Mouse (Mus musculus): ENCODE data around the gene Rora. TPM values are rescaled to one million over a fixed set of nuclear protein-coding genes. Genes with fewer than 3 reads are reported as not detected.

Rora gene
- polyA plus RNA-seq, 1 experiment from 2014 or later: 3.8 TPM

- no peaks in the 10 kb centered on the region for H3K27me3 ChIP-seq (ENCODE audit: control insufficient read depth, insufficient read depth, low read length)
- H3K4me3 ChIP-seq (ENCODE audit: low read depth, low read length): no peak overlapping the region
- H3K9ac ChIP-seq (ENCODE audit: low read depth, low read length): no peak overlapping the region
- H3K9me3 ChIP-seq (ENCODE audit: control insufficient read depth, low read length): no peaks in the 10 kb centered on the region
- H3K36me3 ChIP-seq (ENCODE audit: control insufficient read depth, insufficient read depth, low read length): no peaks in the 10 kb centered on the region
- no peak overlapping the region for H3K4me2 ChIP-seq (replicated peaks; ENCODE audit: low read depth, low read length)
- DNase-seq (ENCODE audit: low spot score): no peak
- H3K4me1 ChIP-seq (replicated peaks; ENCODE audit: control insufficient read depth, insufficient read depth, low read length): no peaks in the 10 kb centered on the region
- H3K27ac ChIP-seq (ENCODE audit: low read depth, low read length): no peak overlapping the region
- 83% methylated on average over 6 of the region's 6 CpGs for WGBS
- ATAC-seq (ENCODE audit: low FRiP score): no peak
Observed at GRCm38 (mm10) chr9:69111539-69111938, 458.0 kb downstream of the Rora start.

GRCm38 (mm10) chr9:69114429-69114984 lies 460.9 kb downstream of the Rora start:
- 32% methylated on average over 9 of the region's 9 CpGs for WGBS
- ATAC-seq (ENCODE audit: low FRiP score): no peak

GRCm38 (mm10) chr9:69116740-69117139 lies 463.2 kb downstream of the Rora start:
- ATAC-seq (ENCODE audit: low FRiP score) (no peak), DNase-seq (ENCODE audit: low spot score) (no peak)
- Histone ChIP-seq H3K4me3 (ENCODE audit: low read depth, low read length) (no peak overlapping the region), H3K9me3 (ENCODE audit: control insufficient read depth, low read length) (no peaks in the 10 kb centered on the region), H3K4me2 (replicated peaks; ENCODE audit: low read depth, low read length) (no peak overlapping the region), H3K27me3 (ENCODE audit: control insufficient read depth, insufficient read depth, low read length) (0 out of 2 replicates have a peak, but pooled peaks cover 2% of the 10 kb centered on the region), H3K36me3 (ENCODE audit: control insufficient read depth, insufficient read depth, low read length) (no peaks in the 10 kb centered on the region), H3K27ac (ENCODE audit: low read depth, low read length) (no peak overlapping the region), H3K4me1 (replicated peaks; ENCODE audit: control insufficient read depth, insufficient read depth, low read length) (0 out of 2 replicates have a peak, but pooled peaks cover 3% of the 10 kb centered on the region), H3K9ac (ENCODE audit: low read depth, low read length) (no peak overlapping the region)
- 89% methylated on average over 2 of the region's 2 CpGs for WGBS

More at GRCm38 (mm10) chr9:69114429-69114984, 460.9 kb downstream of the Rora start:
- Histone ChIP-seq H3K9me3 (ENCODE audit: control insufficient read depth, low read length) (no peaks in the 10 kb centered on the region), H3K27ac (ENCODE audit: low read depth, low read length) (no peak overlapping the region), H3K4me2 (replicated peaks; ENCODE audit: low read depth, low read length) (no peak overlapping the region), H3K36me3 (ENCODE audit: control insufficient read depth, insufficient read depth, low read length) (no peaks in the 10 kb centered on the region), H3K9ac (ENCODE audit: low read depth, low read length) (no peak overlapping the region), H3K27me3 (ENCODE audit: control insufficient read depth, insufficient read depth, low read length) (no peaks in the 10 kb centered on the region), H3K4me1 (replicated peaks; ENCODE audit: control insufficient read depth, insufficient read depth, low read length) (no peaks in the 10 kb centered on the region), H3K4me3 (ENCODE audit: low read depth, low read length) (no peak overlapping the region)
- no peak for DNase-seq (ENCODE audit: low spot score)

GRCm38 (mm10) chr9:69121117-69121740 lies 467.6 kb downstream of the Rora start:
- H3K4me3 ChIP-seq (ENCODE audit: low read depth, low read length): no peak overlapping the region
- no peak overlapping the region for H3K4me2 ChIP-seq (replicated peaks; ENCODE audit: low read depth, low read length)
- no peak overlapping the region for H3K9ac ChIP-seq (ENCODE audit: low read depth, low read length)
- no peaks in the 10 kb centered on the region for H3K36me3 ChIP-seq (ENCODE audit: control insufficient read depth, insufficient read depth, low read length)
- H3K27ac ChIP-seq (ENCODE audit: low read depth, low read length): no peak overlapping the region
- peaks cover 3% of the 10 kb centered on the region; the same call in 1 of the 2 replicates for H3K4me1 ChIP-seq (replicated peaks; ENCODE audit: control insufficient read depth, insufficient read depth, low read length)
- 47% methylated on average over 12 of the region's 12 CpGs for WGBS
- H3K27me3 ChIP-seq (ENCODE audit: control insufficient read depth, insufficient read depth, low read length): 0 out of 2 replicates have a peak, but pooled peaks cover 3% of the 10 kb centered on the region
- DNase-seq (ENCODE audit: low spot score) (peak; percentile 45), ATAC-seq (ENCODE audit: low FRiP score) (no peak)
- no peaks in the 10 kb centered on the region for H3K9me3 ChIP-seq (ENCODE audit: control insufficient read depth, low read length)

GRCm38 (mm10) chr9:69125011-69125786 lies 471.6 kb downstream of the Rora start:
- H3K36me3 ChIP-seq (ENCODE audit: control insufficient read depth, insufficient read depth, low read length): no peaks in the 10 kb centered on the region
- H3K4me1 ChIP-seq (replicated peaks; ENCODE audit: control insufficient read depth, insufficient read depth, low read length): peaks cover 3% of the 10 kb centered on the region; the same call in 1 of the 2 replicates
- H3K27me3 ChIP-seq (ENCODE audit: control insufficient read depth, insufficient read depth, low read length): 0 out of 2 replicates have a peak, but pooled peaks cover 3% of the 10 kb centered on the region
- no peak for ATAC-seq (ENCODE audit: low FRiP score)
- DNase-seq (ENCODE audit: low spot score): peak; percentile 30
- H3K4me2 ChIP-seq (replicated peaks; ENCODE audit: low read depth, low read length): peak overlapping the region; percentile 24
- H3K9ac ChIP-seq (ENCODE audit: low read depth, low read length): no peak overlapping the region
- 19% methylated on average over 22 of the region's 22 CpGs for WGBS
- H3K4me3 ChIP-seq (ENCODE audit: low read depth, low read length): no peak overlapping the region
- H3K27ac ChIP-seq (ENCODE audit: low read depth, low read length): no peak overlapping the region
- no peaks in the 10 kb centered on the region for H3K9me3 ChIP-seq (ENCODE audit: control insufficient read depth, low read length)

- Histone ChIP-seq H3K36me3 (ENCODE audit: control insufficient read depth, insufficient read depth, low read length) (no peaks in the 10 kb centered on the region), H3K9ac (ENCODE audit: low read depth, low read length) (no peak overlapping the region), H3K27ac (ENCODE audit: low read depth, low read length) (no peak overlapping the region), H3K9me3 (ENCODE audit: control insufficient read depth, low read length) (no peaks in the 10 kb centered on the region), H3K4me3 (ENCODE audit: low read depth, low read length) (no peak overlapping the region), H3K4me2 (replicated peaks; ENCODE audit: low read depth, low read length) (peak overlapping the region; percentile 24; the same call in 1 of the 2 replicates), H3K4me1 (replicated peaks; ENCODE audit: control insufficient read depth, insufficient read depth, low read length) (peaks cover 3% of the 10 kb centered on the region; the same call in 1 of the 2 replicates), H3K27me3 (ENCODE audit: control insufficient read depth, insufficient read depth, low read length) (0 out of 2 replicates have a peak, but pooled peaks cover 3% of the 10 kb centered on the region)
- no peak for DNase-seq (ENCODE audit: low spot score)
- 67% methylated on average over 7 of the region's 7 CpGs for WGBS
- ATAC-seq (ENCODE audit: low FRiP score): no peak
Observed at GRCm38 (mm10) chr9:69125787-69126161, 472.2 kb downstream of the Rora start.

GRCm38 (mm10) chr9:69126595-69126994 lies 473.0 kb downstream of the Rora start:
- no peak overlapping the region for H3K4me3 ChIP-seq (ENCODE audit: low read depth, low read length)
- ATAC-seq (ENCODE audit: low FRiP score): no peak
- 84% methylated on average over 2 of the region's 2 CpGs for WGBS
- no peaks in the 10 kb centered on the region for H3K9me3 ChIP-seq (ENCODE audit: control insufficient read depth, low read length)
- H3K27me3 ChIP-seq (ENCODE audit: control insufficient read depth, insufficient read depth, low read length): 0 out of 2 replicates have a peak, but pooled peaks cover 2% of the 10 kb centered on the region
- H3K4me2 ChIP-seq (replicated peaks; ENCODE audit: low read depth, low read length): no peak overlapping the region
- H3K4me1 ChIP-seq (replicated peaks; ENCODE audit: control insufficient read depth, insufficient read depth, low read length): no peaks in the 10 kb centered on the region; the same call in 1 of the 2 replicates
- H3K9ac ChIP-seq (ENCODE audit: low read depth, low read length): no peak overlapping the region
- DNase-seq (ENCODE audit: low spot score): no peak
- no peaks in the 10 kb centered on the region for H3K36me3 ChIP-seq (ENCODE audit: control insufficient read depth, insufficient read depth, low read length)
- no peak overlapping the region for H3K27ac ChIP-seq (ENCODE audit: low read depth, low read length)

- Histone ChIP-seq H3K4me2 (replicated peaks; ENCODE audit: low read depth, low read length) (no peak overlapping the region), H3K27me3 (ENCODE audit: control insufficient read depth, insufficient read depth, low read length) (no peaks in the 10 kb centered on the region), H3K36me3 (ENCODE audit: control insufficient read depth, insufficient read depth, low read length) (no peaks in the 10 kb centered on the region), H3K4me3 (ENCODE audit: low read depth, low read length) (no peak overlapping the region), H3K9me3 (ENCODE audit: control insufficient read depth, low read length) (no peaks in the 10 kb centered on the region), H3K9ac (ENCODE audit: low read depth, low read length) (no peak overlapping the region), H3K27ac (ENCODE audit: low read depth, low read length) (no peak overlapping the region), H3K4me1 (replicated peaks; ENCODE audit: control insufficient read depth, insufficient read depth, low read length) (no peaks in the 10 kb centered on the region; the same call in 1 of the 2 replicates)
- ATAC-seq (ENCODE audit: low FRiP score) (no peak), DNase-seq (ENCODE audit: low spot score) (no peak)
- WGBS: 85% methylated on average over 6 of the region's 6 CpGs
Observed at GRCm38 (mm10) chr9:69128335-69128734, 474.7 kb downstream of the Rora start.
